In genomic region chr4:43696561-43696960, GRCm38 (mm10) we compare ENCODE assay signal across 27 mouse cellular contexts. TPM values are rescaled to one million over a fixed set of nuclear protein-coding genes. Genes with fewer than 3 reads are reported as not detected.
DNase-seq lines count a peak whose midpoint lies in the region; ATAC-seq and TF ChIP-seq lines count a peak whose summit lies in the region.
"Had no signal": no experiment of that assay in that cellular context is flagged by ENCODE, and none has a peak within 500 bp of the region (broad histone marks: within the 10 kb centered on the region; RNA-seq: fewer than 3 reads in every experiment).

No protein-coding gene starts in this region.

- no peak overlapping the region for H3K9ac ChIP-seq in hindbrain, postnatal 0 days (replicated peaks; ENCODE audit: low read length)
- no peak overlapping the region for H3K9ac ChIP-seq in hindbrain, embryonic 12.5 days
- H3K9ac ChIP-seq: embryonic facial prominence, embryonic 15.5 days; hindbrain, embryonic 15.5 days; limb, embryonic 13.5 days; neural tube, embryonic 15.5 days had no signal

- H3K4me3 ChIP-seq in hindbrain, postnatal 0 days (ENCODE audit: low read length) = no peak overlapping the region
- no peak overlapping the region for H3K4me3 ChIP-seq in hindbrain, embryonic 12.5 days
- H3K4me3 ChIP-seq: embryonic facial prominence, embryonic 15.5 days; hindbrain, embryonic 15.5 days; limb, embryonic 13.5 days; neural tube, embryonic 15.5 days had no signal

- peak; percentile 54; the same call in 1 of the 2 replicates for ATAC-seq in hindbrain, postnatal 0 days
- ATAC-seq in hindbrain, embryonic 12.5 days (ENCODE audit: low FRiP score) = no peak
- ATAC-seq in Patski = peak; percentile 35
- no peak for ATAC-seq in erythroblast, adult 5-6 weeks (replicated peaks; ENCODE audit: low FRiP score, poor library complexity, severe bottlenecking)

- no peak overlapping the region for H3K27ac ChIP-seq in hindbrain, postnatal 0 days
- H3K27ac ChIP-seq in hindbrain, embryonic 12.5 days = no peak overlapping the region
- H3K27ac ChIP-seq: embryonic facial prominence, embryonic 15.5 days; hindbrain, embryonic 15.5 days; limb, embryonic 13.5 days; neural tube, embryonic 15.5 days had no signal

- H3K27me3 ChIP-seq in hindbrain, postnatal 0 days (ENCODE audit: insufficient read depth, low read length) = no peaks in the 10 kb centered on the region
- H3K27me3 ChIP-seq in hindbrain, embryonic 12.5 days = no peaks in the 10 kb centered on the region
- H3K27me3 ChIP-seq in Patski = no peaks in the 10 kb centered on the region
- H3K27me3 ChIP-seq: embryonic facial prominence, embryonic 15.5 days; hindbrain, embryonic 15.5 days; limb, embryonic 13.5 days; neural tube, embryonic 15.5 days had no signal

- no peak overlapping the region for H3K4me2 ChIP-seq in hindbrain, postnatal 0 days (ENCODE audit: low read depth, low read length)
- no peak overlapping the region for H3K4me2 ChIP-seq in hindbrain, embryonic 12.5 days (replicated peaks)
- H3K4me2 ChIP-seq: embryonic facial prominence, embryonic 15.5 days; hindbrain, embryonic 15.5 days; limb, embryonic 13.5 days; neural tube, embryonic 15.5 days had no signal

- in situ Hi-C loops in Patski (cut with MboI; ENCODE audit: low pct_unique_long_range_greater_than_20kb) = no loop called here

- POLR2A ChIA-PET in Patski (lab: Charles Lee) = no interaction called here

- TF ChIP-seq CTCF in hindbrain, postnatal 0 days (IDR thresholded peaks at IDR 0.05; ENCODE audit: low read depth) = no peak
- TF ChIP-seq CTCF in Patski (IDR thresholded peaks at IDR 0.05) = no peak

- 60% methylated on average over 13 of the region's 13 CpGs for WGBS in hindbrain, postnatal 0 days
- 88% methylated on average over 13 of the region's 13 CpGs for WGBS in hindbrain, embryonic 12.5 days

- H3K9me3 ChIP-seq in hindbrain, postnatal 0 days (ENCODE audit: low read length) = no peaks in the 10 kb centered on the region
- no peaks in the 10 kb centered on the region for H3K9me3 ChIP-seq in hindbrain, embryonic 12.5 days (replicated peaks)
- H3K9me3 ChIP-seq: embryonic facial prominence, embryonic 15.5 days; hindbrain, embryonic 15.5 days; limb, embryonic 13.5 days; neural tube, embryonic 15.5 days had no signal

- peak; percentile 49 for DNase-seq in hindbrain, postnatal 0 days (ENCODE audit: low spot score)
- DNase-seq in Patski (ENCODE audit: low read depth, low spot score) = no peak
- DNase-seq in cerebellum, adult 18-20 months = peak; percentile 48 to 49
- DNase-seq in cerebellum, postnatal 36 days = peak; percentile 56 to 65
- DNase-seq in heart, postnatal 4 days = no peak
- no peak for DNase-seq in spleen, postnatal 4 days (ENCODE audit: low spot score in 2 of 2)
- DNase-seq: adrenal gland, postnatal 25 days; embryo, embryonic 11 days; gastrocnemius, postnatal 14 days; kidney, adult 11 months; kidney, postnatal 10 days; retina, postnatal 1 day; thymus, postnatal 4 days had no signal

- H3K36me3 ChIP-seq in hindbrain, postnatal 0 days (ENCODE audit: insufficient read depth, low read length) = no peaks in the 10 kb centered on the region
- H3K36me3 ChIP-seq in hindbrain, embryonic 12.5 days = peaks cover 2% of the 10 kb centered on the region; the same call in 1 of the 2 replicates
- H3K36me3 ChIP-seq: embryonic facial prominence, embryonic 15.5 days; hindbrain, embryonic 15.5 days; limb, embryonic 13.5 days had no signal

- peaks cover 5% of the 10 kb centered on the region; the same call in 1 of the 2 replicates for H3K4me1 ChIP-seq in hindbrain, postnatal 0 days (ENCODE audit: insufficient read depth, low read length)
- H3K4me1 ChIP-seq in hindbrain, embryonic 12.5 days = no peaks in the 10 kb centered on the region
- H3K4me1 ChIP-seq: hindbrain, embryonic 15.5 days; limb, embryonic 13.5 days; neural tube, embryonic 15.5 days had no signal

- CTCF ChIA-PET in Patski (lab: Charles Lee) = interaction anchor here (1.9 to 2.3 kb wide), 2 partner anchors 12 to 25 kb away, joined by 5 to 9 read pairs; no protein-coding TSS in a partner anchor

RNA-seq across cellular contexts. Expression of gene Olfr70, which starts 4.0 kb away (rescaled TPM):
- total RNA-seq in hindbrain, postnatal 0 days (2014; rRNA removed) = 0.36 TPM in 1 of 2 replicates, not detected in the other
- not detected in 2 replicates for polyA plus RNA-seq in hindbrain, postnatal 0 days (2015; fragmentation: Nextera tagmentation; extraction: Ambion mirVana)
- not detected in 2 replicates for polyA plus RNA-seq in hindbrain, embryonic 12.5 days (2016; fragmentation: Nextera tagmentation; extraction: Ambion mirVana)
- polyA plus RNA-seq in Patski (2021) = not detected
- total RNA-seq in erythroblast, adult 5-6 weeks (2015; ENCODE audit: low replicate concordance) = not detected in 2 replicates
- 0.70 TPM in 1 of 2 replicates, not detected in the other for total RNA-seq in erythroblast, adult 5-6 weeks (2017; ENCODE audit: low replicate concordance)
- total RNA-seq in heart, postnatal 4 days (2021) = not detected
- total RNA-seq: adrenal gland, postnatal 25 days; gastrocnemius, postnatal 14 days; heart, adult 8-10 months; layer of hippocampus, adult 8-10 months; left cerebral cortex, adult 8-10 months; MEL had no signal
- polyA plus RNA-seq: embryonic facial prominence, embryonic 15.5 days; frontal cortex, adult 2 months; heart, embryonic 16.5 days; hindbrain, embryonic 15.5 days; limb, embryonic 13.5 days; liver, embryonic 16.5 days; small intestine, adult 2 months had no signal

RNA-seq across cellular contexts. Expression of gene Olfr71, which starts 13.5 kb away (rescaled TPM):
- total RNA-seq in hindbrain, postnatal 0 days (2014; rRNA removed) = not detected in 2 replicates
- not detected in 2 replicates for polyA plus RNA-seq in hindbrain, postnatal 0 days (2015; fragmentation: Nextera tagmentation; extraction: Ambion mirVana)
- polyA plus RNA-seq in hindbrain, embryonic 12.5 days (2016; fragmentation: Nextera tagmentation; extraction: Ambion mirVana) = not detected in 2 replicates
- polyA plus RNA-seq in Patski (2021) = not detected
- not detected in 2 replicates for total RNA-seq in erythroblast, adult 5-6 weeks (2015; ENCODE audit: low replicate concordance)
- not detected in 2 replicates for total RNA-seq in erythroblast, adult 5-6 weeks (2017; ENCODE audit: low replicate concordance)
- total RNA-seq in heart, postnatal 4 days (2021) = not detected
- total RNA-seq: adrenal gland, postnatal 25 days; gastrocnemius, postnatal 14 days; heart, adult 8-10 months; layer of hippocampus, adult 8-10 months; left cerebral cortex, adult 8-10 months; MEL had no signal
- polyA plus RNA-seq: embryonic facial prominence, embryonic 15.5 days; frontal cortex, adult 2 months; heart, embryonic 16.5 days; hindbrain, embryonic 15.5 days; limb, embryonic 13.5 days; liver, embryonic 16.5 days; neural tube, embryonic 15.5 days; small intestine, adult 2 months had no signal

RNA-seq across cellular contexts. Expression of gene Fam221b, which starts 27.6 kb away (rescaled TPM):
- total RNA-seq in hindbrain, postnatal 0 days (2014; rRNA removed) = not detected in 2 replicates
- polyA plus RNA-seq in hindbrain, postnatal 0 days (2015; fragmentation: Nextera tagmentation; extraction: Ambion mirVana) = 1.4 and 1.6 TPM in 2 replicates
- polyA plus RNA-seq in hindbrain, embryonic 12.5 days (2016; fragmentation: Nextera tagmentation; extraction: Ambion mirVana) = 3.1 and 3.8 TPM in 2 replicates
- 0.59 TPM for polyA plus RNA-seq in Patski (2021)
- not detected in 2 replicates for total RNA-seq in erythroblast, adult 5-6 weeks (2015; ENCODE audit: low replicate concordance)
- total RNA-seq in erythroblast, adult 5-6 weeks (2017; ENCODE audit: low replicate concordance) = 0.70 TPM in 1 of 2 replicates, not detected in the other
- total RNA-seq in heart, postnatal 4 days (2021) = under 1 TPM in 1 of 2 experiments, not detected in 1; 0.23 TPM
- polyA plus RNA-seq: small intestine, adult 2 months had no signal

RNA-seq across cellular contexts. Expression of gene Tmem8b, which starts 27.8 kb away (rescaled TPM):
- total RNA-seq in hindbrain, postnatal 0 days (2014; rRNA removed) = 25.3 and 31.6 TPM in 2 replicates
- polyA plus RNA-seq in hindbrain, postnatal 0 days (2015; fragmentation: Nextera tagmentation; extraction: Ambion mirVana) = 10.3 and 11.4 TPM in 2 replicates
- 13.7 and 14.4 TPM in 2 replicates for polyA plus RNA-seq in hindbrain, embryonic 12.5 days (2016; fragmentation: Nextera tagmentation; extraction: Ambion mirVana)
- polyA plus RNA-seq in Patski (2021) = 4.8 TPM
- total RNA-seq in erythroblast, adult 5-6 weeks (2015; ENCODE audit: low replicate concordance) = 3.8 TPM in 1 of 2 replicates, not detected in the other
- 0.42 TPM in 1 of 2 replicates, not detected in the other for total RNA-seq in erythroblast, adult 5-6 weeks (2017; ENCODE audit: low replicate concordance)
- 10 to 100 TPM; 15.4 to 17.9 TPM for total RNA-seq in heart, postnatal 4 days (2021)

RNA-seq across cellular contexts. Expression of gene Hrct1, which starts 30.4 kb away (rescaled TPM):
- 0.73 and 1.8 TPM in 2 replicates for total RNA-seq in hindbrain, postnatal 0 days (2014; rRNA removed)
- polyA plus RNA-seq in hindbrain, postnatal 0 days (2015; fragmentation: Nextera tagmentation; extraction: Ambion mirVana) = 0.70 and 0.92 TPM in 2 replicates
- polyA plus RNA-seq in hindbrain, embryonic 12.5 days (2016; fragmentation: Nextera tagmentation; extraction: Ambion mirVana) = 0.21 and 0.28 TPM in 2 replicates
- polyA plus RNA-seq in Patski (2021) = 0.50 TPM
- total RNA-seq in erythroblast, adult 5-6 weeks (2015; ENCODE audit: low replicate concordance) = not detected in 2 replicates
- total RNA-seq in erythroblast, adult 5-6 weeks (2017; ENCODE audit: low replicate concordance) = not detected in 2 replicates
- 1 to 10 TPM; 3.2 to 3.4 TPM for total RNA-seq in heart, postnatal 4 days (2021)
- total RNA-seq: MEL had no signal

Comparison
In these comparisons a context has a peak if more than half of its experiments do, and no peak if none do; other contexts are left out.
1. ATAC-seq: peak in hindbrain, postnatal 0 days (single experiment) and Patski (single experiment); none in hindbrain, embryonic 12.5 days (single experiment) and erythroblast, adult 5-6 weeks (single experiment).
2. DNase-seq: peak in hindbrain, postnatal 0 days (single experiment), cerebellum, adult 18-20 months (2 of 2) and cerebellum, postnatal 36 days (2 of 2); none in Patski (single experiment), heart, postnatal 4 days (single experiment) and spleen, postnatal 4 days (0 of 2).